Mouse (Mus musculus) G1E (cell line): Measurements from ENCODE around the gene Fgfr2.

ENCODE experiments used
- CTCF ChIP-seq: IDR thresholded peaks from 2 replicates; pipeline ENCODE4 v1.5.1; 2012; ENCODE audit warnings: low read depth, low read length, inconsistent platforms, mixed read lengths
- GATA1 ChIP-seq: IDR thresholded peaks from 2 replicates; pipeline ENCODE4 v1.6.1; 2012; ENCODE audit warnings: borderline replicate concordance, low read length, inconsistent platforms, mixed read lengths

DNA sequence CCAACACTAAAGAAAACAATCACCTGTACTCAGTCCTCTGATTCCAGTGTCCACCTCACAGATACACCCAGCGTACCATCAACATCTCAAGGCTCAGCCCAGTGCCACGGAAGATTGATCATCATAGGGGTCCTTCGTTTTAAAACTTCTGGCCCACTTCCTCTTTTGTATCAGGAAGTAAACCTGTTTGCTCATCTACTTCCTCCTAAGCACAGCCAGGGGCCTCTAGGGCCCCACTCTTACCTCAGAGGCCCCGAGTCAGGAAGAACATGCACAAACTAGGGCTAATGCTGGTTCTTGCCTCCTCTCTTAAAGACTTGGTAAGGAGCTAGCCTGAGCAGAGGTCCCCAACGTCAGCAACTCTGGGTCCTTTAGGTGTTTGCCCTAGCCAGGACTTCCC is 799.7 kb downstream of the Fgfr2 start:
- no peak for TF ChIP-seq CTCF
- no peak for TF ChIP-seq GATA1
